Mouse (Mus musculus): ENCODE data around the gene Pnp2. TPM values are rescaled to one million over a fixed set of nuclear protein-coding genes. Genes with fewer than 3 reads are reported as not detected.

Gene Pnp2
- total RNA-seq, 2 experiments from 2014 or later = 0.68 to 1.5 TPM

GRCm38 (mm10) chr14:50997088-50997487, 41.3 kb downstream of the Pnp2 start:
- intact Hi-C loops (cut with DNase I) = no loop called here
- DNase-seq (ENCODE audit: low spot score in 2 of 2) = no peak

DNA sequence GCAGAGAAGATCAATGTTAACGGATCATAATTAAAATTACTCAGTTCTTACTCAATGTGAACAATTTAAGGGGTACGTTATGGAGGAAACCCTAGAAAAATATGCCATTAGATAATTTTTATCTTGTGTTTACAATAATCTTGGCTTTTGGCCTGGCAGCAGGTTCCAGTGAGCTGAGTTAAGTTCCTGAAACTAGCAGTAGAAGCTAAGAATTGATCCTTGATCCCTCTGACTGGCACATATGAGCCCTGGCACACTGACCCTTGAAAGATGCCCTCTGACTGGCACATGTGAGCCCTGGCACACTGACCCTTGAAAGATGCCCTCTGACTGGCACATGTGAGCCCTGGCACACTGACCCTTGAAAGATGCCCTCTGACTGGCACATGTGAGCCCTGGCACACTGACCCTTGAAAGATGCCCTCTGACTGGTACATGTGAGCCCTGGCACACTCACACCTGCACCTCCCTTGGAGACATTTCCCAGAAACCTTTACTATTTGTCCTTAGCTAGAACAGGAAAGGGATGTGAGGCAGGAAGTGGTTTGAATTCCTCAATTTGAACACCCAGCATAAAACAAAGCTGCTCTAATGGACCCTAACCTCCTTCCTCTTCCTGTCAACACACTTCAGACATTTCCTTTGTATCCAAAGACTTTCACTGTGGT, 42.3 kb downstream of the Pnp2 start:
- DNase-seq (ENCODE audit: low spot score in 2 of 2) = no peak
- intact Hi-C loops (cut with DNase I) = no loop called here

GRCm38 (mm10) chr14:51007152-51007801, 51.5 kb downstream of the Pnp2 start, which contains the start of gene Rnase10:
TSS of gene Rnase10 (plus strand) at chr14:51007751.
- DNase-seq (ENCODE audit: low spot score in 2 of 2) = no peak
- intact Hi-C loops (cut with DNase I) = no loop called here

- intact Hi-C loops (cut with DNase I) = no loop called here
- peak; percentile 59 to 67 for DNase-seq (ENCODE audit: low spot score in 2 of 2)
Measured at GRCm38 (mm10) chr14:51007914-51008713, 52.3 kb downstream of the Pnp2 start.

- DNase-seq (ENCODE audit: low spot score in 2 of 2) = no peak
- intact Hi-C loops (cut with DNase I) = no loop called here
Measured at GRCm38 (mm10) chr14:51008781-51009180, 53.0 kb downstream of the Pnp2 start.

DNA sequence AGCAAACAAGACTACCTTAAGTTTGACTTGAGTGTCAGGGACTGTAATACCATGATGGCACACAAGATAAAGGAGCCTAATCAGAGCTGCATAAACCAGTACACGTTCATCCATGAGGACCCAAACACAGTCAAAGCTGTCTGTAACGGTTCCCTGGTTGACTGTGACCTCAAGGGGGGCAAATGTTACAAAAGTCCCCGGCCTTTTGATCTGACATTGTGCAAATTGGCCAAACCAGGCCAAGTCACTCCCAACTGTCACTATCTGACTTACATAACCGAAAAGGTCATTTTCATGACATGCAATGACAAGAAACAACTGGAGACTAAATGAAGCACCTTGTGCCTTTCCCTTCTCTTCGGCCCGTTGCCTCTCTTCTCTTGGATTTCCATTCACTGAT, 53.8 kb downstream of the Pnp2 start:
- no peak for DNase-seq (ENCODE audit: low spot score in 2 of 2)
- intact Hi-C loops (cut with DNase I) = no loop called here

Other genes with a start within 250 kb of the Pnp2 start
- gene Olfr748, start 248.6 kb upstream of the Pnp2 start, total RNA-seq (2021) = not detected
- gene Olfr749, start 210.9 kb upstream of the Pnp2 start, total RNA-seq (2021) = not detected
- gene Ttc5, start 170.5 kb upstream of the Pnp2 start, total RNA-seq (2021) = 10 to 100 TPM; 64.7 to 68.3 TPM
- gene Ccnb1ip1, start 148.3 kb upstream of the Pnp2 start, total RNA-seq (2021) = not detected
- 10 to 100 TPM; 25.5 to 29.8 TPM for gene Parp2, start 148.2 kb upstream of the Pnp2 start, total RNA-seq (2021)
- gene Tep1, start 85.4 kb upstream of the Pnp2 start, total RNA-seq (2021) = 1 to 10 TPM; 2.2 to 2.6 TPM
- 1 to 10 TPM; 2.0 to 2.9 TPM for gene Klhl33, start 58.5 kb upstream of the Pnp2 start, total RNA-seq (2021)
- gene Osgep, start 31.1 kb upstream of the Pnp2 start, total RNA-seq (2021) = 10 to 100 TPM; 35.1 to 39.7 TPM
- 10 to 100 TPM; 57.7 to 61.1 TPM for gene Apex1, start 31.0 kb upstream of the Pnp2 start, total RNA-seq (2021)
- gene Pip4p1, start 25.1 kb upstream of the Pnp2 start, total RNA-seq (2021) = 10 to 100 TPM; 87.3 to 98.4 TPM
- gene Pnp, start 24.9 kb upstream of the Pnp2 start, total RNA-seq (2021) = 10 to 100 TPM; 13.7 to 15.2 TPM
- gene Gm49342, start 11.5 kb upstream of the Pnp2 start, total RNA-seq (2021) = 10 to 100 TPM in 1 of 2 experiments, 1 to 10 TPM in 1; 9.2 to 14.4 TPM
- under 1 TPM in 1 of 2 experiments, not detected in 1; 0.30 TPM for gene Rnase10, start 51.8 kb downstream of the Pnp2 start, total RNA-seq (2021)
- gene Rnase9, start 85.9 kb downstream of the Pnp2 start, total RNA-seq (2021) = not detected
- gene Rnase11, start 94.2 kb downstream of the Pnp2 start, total RNA-seq (2021) = not detected
- gene Rnase12, start 101.7 kb downstream of the Pnp2 start, total RNA-seq (2021) = not detected
- not detected for gene Olfr750, start 118.4 kb downstream of the Pnp2 start, total RNA-seq (2021)
- gene Rnase4, start 135.1 kb downstream of the Pnp2 start, total RNA-seq (2021) = 10 to 100 TPM; 19.0 to 20.1 TPM
- 1 to 10 TPM; 2.9 to 4.1 TPM for gene Ang, start 135.2 kb downstream of the Pnp2 start, total RNA-seq (2021)
- not detected for gene Eddm3b, start 158.4 kb downstream of the Pnp2 start, total RNA-seq (2021)
- gene Rnase6, start 167.9 kb downstream of the Pnp2 start, total RNA-seq (2021) = not detected
- under 1 TPM in 1 of 2 experiments, not detected in 1; 0.48 TPM for gene Rnase1, start 190.8 kb downstream of the Pnp2 start, total RNA-seq (2021)
- not detected for gene Rnase2b, start 206.3 kb downstream of the Pnp2 start, total RNA-seq (2021)
- not detected for gene Ang2, start 243.2 kb downstream of the Pnp2 start, total RNA-seq (2021)
- gene Ear14, start 247.4 kb downstream of the Pnp2 start, total RNA-seq (2021) = not detected

All from left cerebral cortex, postnatal 14 days (tissue).